Mouse (Mus musculus) adrenal gland, adult (tissue): Measurements from ENCODE around the gene Id3.
"Not testable (repeated sequence)": the region's sequence is repeated elsewhere in the genome, so short reads cannot be mapped to it uniquely, and the experiment has no call there.

Experiments
- DNase-seq, 2 experiments: peaks; one replicate each; pipeline ENCODE4 v3.0.0; 2022 to 2023; ENCODE audit warnings: low spot score in 1 of 2; ENCODE audit not compliant: inconsistent age in 2 of 2

Id3 gene

DNA sequence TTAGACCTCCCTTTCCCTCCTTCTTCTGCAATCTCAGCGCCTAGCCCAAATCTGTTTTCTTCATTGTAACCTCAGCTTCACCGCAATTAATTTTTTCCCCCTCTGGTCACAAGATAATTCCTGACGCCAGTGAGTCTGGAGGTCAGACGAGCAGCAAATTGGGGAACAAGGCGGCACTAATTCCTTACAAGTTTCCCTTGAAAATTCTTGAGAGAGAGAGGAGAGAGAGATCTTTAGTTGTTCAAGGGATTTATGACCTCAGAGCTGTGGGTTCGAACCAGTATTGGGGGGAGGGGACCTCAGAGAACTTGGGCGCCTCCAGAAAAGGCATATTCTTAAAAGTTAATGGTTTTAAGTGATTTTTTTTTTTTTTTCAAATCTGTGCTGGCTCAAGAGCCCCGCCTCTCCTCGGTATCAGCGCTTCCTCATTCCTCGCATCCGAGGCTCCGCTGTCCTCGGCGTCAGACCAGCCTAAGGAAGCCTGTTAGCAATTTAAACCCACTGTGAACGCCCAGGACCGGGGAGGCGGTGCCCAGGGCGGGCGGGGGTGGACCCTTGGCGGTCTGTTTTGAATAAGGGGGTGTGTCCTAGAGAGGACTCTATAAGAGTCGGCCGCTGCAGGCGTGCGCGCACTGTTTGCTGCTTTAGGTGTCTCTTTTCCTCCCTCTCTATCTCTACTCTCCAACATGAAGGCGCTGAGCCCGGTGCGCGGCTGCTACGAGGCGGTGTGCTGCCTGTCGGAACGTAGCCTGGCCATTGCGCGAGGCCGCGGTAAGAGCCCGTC, at the start of gene Id3:
Gene Id3 (plus strand): TSS at position 305 of the 784 bp plus-strand sequence.
- DNase-seq = peak; percentile 96 to 99

DNA sequence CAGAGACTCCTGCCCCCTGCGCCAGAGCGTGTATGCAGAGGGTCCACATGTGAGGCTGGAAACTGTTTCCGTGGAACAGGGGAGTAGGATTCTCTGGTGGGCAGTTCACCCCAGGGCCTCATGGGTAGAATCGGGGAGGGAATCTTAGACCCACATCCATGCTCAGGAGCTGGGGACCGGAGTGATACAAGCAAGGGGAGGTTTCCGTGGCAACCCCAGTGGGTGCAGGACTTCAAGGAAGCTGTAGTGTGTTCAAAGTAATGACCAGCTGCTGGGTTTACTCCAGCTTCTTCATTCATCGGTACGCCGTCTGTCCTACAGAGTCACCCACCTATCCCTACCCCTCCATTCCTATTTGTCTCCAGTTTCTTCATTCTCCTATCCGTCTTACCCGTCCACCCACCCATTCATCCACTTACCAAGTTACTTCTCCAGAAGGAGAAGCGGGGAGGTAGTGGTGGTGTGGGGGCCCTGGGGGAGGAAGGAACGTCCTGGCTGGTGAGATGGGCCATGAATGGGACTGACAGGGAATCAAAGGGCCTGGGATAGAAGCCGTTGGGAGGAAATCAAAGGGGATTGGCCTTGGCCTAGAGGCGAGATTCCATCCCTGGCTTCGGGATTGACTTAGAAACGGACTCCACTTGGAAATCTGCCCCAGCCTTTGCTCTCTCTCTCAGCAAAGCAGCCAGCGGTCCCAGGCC, 48.6 kb upstream of the Id3 start:
- peak; percentile 51 to 78 for DNase-seq

DNA sequence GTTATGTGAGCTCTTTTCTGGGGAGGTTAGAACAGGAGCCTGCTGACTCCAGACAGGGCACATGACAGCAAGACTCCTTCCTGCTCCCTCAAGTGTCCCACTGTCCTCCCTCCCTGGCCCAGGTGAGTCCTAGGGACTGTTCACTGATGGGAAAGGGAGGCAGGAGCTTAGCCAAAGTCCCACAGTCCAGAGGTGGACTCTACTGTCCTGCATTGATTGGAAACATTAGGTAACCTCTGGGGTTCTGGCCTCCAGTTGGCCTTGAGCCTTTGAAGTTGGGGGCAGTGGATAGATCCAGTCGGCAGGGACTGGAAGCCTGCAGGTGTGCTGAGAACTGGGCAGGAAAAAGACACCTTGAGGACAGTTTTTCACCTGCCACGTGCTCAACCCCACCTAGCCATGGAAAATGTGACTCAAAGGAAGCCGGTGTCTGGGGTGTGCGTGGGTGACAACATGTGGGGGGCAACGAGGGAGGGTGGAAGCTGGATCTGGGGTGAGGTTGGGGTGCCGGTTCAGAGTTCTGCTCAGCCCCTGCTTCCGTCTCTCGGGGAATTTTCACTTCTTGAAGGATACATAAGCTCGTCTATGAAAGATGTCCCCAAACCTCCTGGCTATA, 47.7 kb upstream of the Id3 start:
- no peak for DNase-seq

DNA sequence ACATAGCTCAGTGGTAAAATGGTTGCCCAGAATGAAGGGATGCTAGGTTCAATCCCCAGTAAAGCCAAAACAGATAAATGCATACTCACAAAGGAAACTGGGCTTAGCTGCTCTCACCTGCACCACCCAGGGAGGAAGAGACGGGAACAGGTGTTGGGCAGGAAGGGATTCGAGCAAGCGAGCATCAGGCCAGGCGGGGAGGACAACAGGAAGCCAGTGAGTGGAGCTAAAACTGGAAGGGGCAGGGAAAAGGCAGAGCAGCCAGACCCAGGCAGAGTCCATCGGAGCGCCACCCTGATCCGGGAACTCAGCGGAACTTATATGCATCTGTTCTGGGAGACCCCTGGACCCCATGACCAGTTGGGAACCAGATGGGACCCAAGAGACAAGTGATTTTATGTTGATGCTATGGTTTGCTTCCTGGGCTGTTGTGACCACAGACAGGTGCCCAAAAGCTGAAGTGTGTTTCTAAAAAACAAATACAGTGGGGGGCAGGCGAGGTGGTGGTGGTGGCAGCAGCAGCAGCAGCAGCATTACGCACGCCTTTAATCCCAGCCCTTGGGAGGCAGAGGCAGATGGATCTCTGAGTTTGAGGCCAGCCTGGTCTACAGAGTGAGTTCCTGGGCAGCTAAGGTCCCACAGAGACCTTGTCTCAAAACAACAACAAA, 46.7 kb upstream of the Id3 start:
- no peak for DNase-seq

DNA sequence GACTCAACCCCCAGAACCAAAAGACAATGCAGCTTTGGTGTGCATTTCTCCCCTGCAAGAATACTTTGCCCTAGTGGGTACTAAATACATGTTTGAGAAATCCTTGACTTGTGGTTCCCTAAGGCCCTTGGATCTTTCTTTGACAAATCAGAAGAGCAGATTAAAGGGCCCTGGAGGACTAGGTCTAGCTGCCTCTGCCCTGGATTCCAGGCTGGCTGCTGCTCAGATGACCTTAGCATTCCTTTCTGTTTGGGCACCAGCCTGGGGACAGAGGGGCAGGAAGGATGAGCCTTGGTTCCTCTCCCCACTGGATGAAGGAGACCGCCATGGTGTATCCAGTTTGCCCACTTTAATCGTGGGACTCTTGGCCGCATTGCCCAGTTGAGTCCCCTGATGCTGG, 44.9 kb upstream of the Id3 start:
- peak in 1 of 2 experiments; percentile 74 for DNase-seq

DNA sequence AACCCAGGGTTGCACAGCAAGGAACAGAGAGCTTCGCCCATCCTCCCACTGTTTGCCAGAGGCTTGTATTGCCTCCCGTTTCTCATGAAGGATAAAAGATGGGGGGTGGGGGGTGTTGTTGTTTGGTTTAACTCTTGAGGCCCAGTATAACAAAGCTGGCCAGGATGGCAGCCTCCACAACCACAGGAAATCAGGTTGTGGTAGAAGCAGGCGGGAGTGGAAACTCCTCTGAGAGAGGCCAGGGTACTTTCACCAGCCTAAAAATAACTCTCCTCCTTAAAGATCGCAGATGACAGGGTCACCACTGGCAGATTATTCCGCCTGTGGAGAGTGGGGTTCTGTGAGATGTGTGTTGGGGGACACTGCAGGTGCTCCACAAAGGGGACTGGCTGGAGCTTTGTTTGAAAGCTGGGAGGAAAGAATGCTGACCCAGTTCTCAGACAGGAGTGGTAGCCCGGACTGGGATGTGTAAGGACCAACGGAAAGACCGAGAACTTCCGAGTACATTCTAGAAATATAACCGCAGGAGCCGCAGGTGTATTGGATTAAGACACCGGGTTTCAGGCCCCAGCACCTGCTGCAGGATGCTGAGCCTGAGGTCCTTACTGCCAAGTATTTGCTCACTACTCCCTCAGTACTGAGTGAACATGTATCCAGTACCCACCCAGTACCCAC, 42.8 kb upstream of the Id3 start:
- DNase-seq = no peak

DNA sequence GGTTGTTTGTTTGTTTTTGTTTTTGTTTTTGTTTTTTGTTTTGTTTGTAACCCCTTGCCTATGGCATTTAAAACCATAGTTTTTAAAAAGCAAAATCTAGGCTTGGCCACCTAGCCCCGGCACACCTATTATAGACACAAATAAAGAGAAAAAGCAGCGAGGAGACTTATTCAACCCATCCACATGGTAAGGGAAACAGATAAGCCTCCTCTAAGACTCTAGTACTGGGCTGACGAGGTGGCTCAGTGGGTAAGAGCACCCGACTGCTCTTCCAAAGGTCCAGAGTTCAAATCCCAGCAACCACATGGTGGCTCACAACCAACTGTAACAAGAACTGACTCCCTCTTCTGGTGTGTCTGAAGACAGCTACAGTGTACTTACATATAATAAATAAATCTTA, 41.5 kb upstream of the Id3 start:
- DNase-seq = not testable (repeated sequence)

DNA sequence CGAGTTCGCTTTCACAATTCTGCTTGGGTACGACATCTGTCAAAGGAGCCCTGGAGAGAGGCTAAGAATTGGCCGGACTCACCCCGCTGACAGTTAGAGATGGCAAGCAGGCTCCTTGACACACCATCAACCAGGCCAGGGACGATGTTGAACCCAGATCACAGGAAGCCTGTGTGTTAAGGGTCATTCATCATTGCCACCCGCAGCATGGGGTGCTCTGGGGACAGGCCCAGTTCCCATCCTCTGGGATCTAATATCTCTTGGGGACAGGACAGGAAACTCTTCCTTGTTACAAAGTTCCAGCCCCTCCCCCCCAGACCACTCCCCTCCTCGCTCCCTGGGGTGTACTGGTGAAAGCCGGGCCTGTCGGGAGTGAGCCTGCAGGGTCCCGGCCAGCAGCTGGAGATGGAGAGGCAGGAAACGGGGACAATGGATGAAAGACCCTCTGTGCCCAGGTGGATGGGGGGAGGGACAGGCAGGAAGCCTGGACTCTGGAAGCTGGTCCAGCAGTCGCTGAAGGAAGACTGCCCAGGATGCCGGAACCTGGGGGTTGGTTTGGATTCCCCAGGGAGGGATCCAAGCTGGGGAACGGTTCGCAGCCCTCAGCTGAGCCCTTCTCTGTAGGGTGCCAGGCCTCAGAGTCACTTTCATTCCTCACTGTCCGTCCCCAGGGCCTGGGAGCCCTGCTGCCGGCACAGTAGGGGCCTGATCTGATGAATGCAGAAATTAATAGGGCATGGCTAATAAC, 38.5 kb upstream of the Id3 start:
- peak; percentile 49 to 80 for DNase-seq

DNA sequence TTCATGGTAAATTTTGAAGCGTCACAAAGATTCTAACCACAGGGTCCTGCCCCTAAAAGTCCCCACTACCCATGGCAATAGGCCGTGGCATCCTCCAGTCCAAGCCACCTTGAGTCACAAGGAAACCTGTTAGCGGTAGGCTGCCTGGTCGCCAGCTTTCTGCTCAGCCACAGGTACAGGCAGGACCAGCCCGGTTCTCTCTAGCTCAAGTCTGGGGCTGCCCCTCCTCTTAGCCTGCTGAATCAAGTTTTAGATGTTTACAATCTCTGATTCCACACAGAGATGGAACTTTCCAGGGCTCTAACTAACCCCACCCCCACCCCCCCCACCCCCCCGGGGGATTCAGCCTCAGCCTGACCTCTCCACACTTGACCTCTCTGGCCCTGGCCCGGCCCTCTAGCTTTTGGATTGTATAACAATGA, 36.4 kb upstream of the Id3 start:
- DNase-seq = no peak

DNA sequence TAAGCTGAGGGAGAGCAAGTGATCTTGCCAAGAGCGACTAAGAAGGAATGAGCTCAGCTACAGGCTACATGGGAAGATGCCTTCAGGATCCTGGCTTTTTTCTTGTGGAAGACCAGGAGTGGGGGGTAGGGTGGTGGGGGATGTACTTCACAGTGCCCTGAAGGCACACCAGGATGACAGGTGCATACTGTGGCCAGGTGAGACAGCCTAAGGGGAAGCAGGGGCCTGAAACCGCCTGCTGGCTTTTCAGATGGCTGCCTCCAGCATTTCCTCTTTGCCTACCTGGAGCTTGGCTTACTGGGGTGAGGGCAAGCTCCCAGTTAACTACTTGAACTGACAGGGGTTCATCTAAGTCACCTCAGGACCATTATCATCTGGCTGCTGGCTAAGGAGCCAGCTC, 34.1 kb upstream of the Id3 start:
- no peak for DNase-seq

DNA sequence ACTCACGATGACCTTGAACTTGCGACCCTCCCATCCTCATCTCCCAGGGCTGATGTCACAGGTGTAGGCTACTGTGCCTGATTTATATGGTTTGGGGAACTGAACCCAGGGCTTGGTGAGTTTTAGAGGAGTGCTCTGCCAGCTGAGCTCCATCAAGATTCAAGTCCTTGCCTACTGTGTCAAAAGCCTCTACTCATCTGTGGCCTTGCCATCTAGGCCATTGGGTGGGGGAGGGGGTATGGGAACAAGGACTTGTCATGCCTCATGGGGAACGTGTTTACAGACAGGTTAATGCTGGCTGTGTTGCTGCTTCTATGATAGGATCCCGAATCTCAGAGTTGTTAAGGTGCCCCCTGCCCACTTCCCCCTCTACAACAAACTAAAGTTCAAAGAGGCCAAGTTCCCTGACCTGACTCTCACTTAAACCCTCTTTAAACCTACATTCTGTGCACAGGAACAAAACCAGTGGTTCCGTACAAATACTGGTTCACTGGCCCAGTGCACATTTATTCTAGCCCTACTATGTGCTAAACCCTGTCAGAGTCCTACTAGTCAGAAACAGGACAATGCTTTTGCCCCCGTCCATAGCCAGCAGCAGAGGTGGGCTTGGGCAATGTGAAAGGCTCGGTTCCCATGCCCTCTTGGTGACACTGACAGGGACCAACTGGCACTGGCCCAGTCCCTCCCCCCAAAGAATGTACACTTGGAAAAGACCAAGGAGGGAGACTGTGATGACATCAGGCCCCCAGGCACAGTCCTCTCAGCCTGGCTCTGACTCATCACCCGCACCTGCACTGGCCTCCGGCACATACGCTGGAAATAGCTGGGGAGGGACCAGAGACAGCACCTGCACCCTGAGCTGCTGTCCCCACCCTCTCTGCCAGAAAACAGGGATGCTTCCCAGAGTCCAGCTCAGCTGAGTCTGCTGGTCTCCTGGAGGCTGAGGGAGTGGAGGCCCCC, 33.1 kb upstream of the Id3 start:
- peak; percentile 70 to 91 for DNase-seq

DNA sequence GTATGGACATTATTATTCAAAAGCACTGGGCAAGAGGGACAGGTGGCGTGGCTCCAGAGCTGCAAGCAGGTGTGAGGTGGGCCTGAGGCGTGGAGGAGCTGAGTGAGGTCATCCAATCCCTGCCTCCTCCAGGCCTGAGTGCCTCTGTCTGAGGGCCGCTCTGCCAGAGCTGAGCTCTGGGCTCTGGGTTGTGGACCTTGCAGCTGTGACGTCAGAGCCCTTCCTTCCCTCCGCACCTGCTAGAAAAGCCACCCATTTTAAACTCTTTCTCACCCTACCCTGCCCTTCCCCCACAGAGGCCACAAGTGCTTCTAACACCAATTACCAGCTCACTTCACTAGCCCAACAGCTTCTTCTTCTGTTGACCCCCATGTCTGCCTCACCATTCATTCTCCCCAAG, 31.0 kb upstream of the Id3 start:
- DNase-seq = no peak

DNA sequence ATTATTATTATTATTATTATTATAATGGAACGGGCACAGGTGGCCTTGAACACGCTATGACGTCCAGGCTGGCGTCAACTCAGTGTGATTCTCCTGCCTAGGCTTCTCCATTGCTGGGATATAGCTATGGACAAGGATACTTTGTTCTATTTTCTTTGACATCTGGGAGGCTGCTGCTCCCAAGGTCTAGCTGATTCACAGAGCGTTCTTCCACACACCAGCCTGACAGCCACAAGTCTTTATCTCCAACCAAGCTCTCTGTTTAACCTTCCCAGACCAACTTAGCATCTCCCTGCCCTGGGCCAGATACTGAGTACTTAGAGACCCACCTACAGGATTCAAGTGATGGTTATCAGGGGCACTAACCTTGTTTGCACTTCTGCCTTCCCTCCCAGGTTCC, 28.6 kb upstream of the Id3 start:
- peak; percentile 55 to 73 for DNase-seq

DNA sequence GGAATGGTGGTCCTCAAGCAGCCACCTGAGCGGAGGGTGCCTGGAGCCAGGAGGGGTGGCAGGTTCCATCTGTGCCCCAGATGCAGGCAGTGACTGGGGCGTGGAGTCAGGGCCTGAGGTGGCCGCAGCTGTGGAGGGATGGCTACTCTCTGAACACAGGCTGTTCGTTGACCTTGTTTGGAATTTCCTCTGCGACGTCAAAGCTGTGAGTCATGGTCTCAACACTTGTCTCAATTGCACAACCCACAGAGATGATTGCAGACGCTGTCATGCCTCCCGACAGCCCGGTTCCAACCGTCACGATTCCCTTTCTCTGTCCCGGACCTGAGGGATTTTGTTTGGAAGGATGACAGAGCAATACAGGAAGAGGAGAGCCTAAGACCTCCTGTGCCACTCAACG, 26.3 kb upstream of the Id3 start:
- DNase-seq = peak; percentile 87 to 95

DNA sequence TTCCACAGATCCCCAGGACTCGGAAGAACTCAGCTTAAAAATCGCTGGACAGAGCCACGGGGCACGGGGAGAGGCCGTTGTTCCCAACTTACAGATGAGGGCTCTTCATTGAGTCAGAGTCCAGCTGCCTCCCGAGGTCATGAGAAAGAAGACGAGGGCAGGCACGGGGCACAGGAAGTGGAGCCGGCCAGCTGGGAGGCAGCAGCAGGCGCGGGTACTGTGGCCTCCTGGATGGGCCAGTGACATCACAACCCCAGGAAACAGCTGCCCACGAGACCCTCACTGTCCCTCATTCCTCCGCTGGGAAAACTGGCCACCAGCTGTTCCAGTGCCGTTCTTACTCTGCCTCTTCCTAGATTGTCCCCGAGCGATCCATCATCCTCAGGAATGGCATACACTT, 23.3 kb upstream of the Id3 start:
- peak in 1 of 2 experiments; percentile 63 for DNase-seq

DNA sequence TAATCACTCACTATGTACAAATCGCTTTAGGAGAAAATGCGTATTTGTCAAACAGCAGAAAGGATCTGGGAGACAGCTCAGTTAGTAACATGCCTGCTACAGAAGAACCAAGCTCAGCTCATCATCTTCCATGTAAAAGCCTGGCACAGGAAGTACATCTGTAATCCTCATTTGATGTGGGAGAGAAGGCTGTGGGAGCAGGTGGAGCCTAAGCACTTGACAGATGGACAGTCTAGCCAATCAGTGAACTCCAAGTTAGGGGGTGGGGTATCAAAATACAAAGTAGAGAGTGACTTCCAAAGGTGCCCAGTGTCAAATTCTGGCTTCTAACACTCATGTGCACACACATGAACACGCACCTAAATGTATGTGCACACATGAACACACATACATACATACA, 22.1 kb upstream of the Id3 start:
- peak in 1 of 2 experiments; percentile 29 for DNase-seq

DNA sequence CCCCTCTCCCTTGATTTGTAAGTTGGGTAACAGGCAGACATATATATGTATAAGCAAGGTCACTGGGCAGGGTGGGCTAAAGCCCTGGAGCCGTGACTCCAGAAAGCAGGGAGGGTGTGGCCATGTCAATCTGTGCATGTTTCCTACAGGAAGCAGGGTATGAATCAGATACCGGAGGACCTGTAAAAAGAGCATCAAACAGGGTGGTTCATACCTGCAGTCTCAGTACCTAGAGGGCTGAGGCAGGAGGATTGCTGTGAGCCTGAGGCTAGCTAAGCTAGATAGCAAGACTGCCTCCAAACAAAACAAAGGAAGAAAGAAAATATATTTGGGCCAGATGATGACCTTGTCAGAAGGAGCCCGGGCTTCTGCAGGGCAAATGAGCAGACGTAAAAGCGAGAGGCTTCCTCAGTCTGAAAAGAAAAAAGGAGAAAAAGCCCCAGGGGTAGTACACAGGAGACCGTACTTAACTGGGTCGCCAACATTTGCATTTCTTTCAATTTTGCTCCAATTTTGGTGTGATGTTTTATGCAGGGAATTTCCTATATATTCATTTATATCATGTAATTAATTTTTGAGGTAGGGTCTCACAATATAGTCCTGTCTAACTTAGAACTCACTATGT, 21.3 kb upstream of the Id3 start:
- peak; percentile 8 to 37 for DNase-seq

DNA sequence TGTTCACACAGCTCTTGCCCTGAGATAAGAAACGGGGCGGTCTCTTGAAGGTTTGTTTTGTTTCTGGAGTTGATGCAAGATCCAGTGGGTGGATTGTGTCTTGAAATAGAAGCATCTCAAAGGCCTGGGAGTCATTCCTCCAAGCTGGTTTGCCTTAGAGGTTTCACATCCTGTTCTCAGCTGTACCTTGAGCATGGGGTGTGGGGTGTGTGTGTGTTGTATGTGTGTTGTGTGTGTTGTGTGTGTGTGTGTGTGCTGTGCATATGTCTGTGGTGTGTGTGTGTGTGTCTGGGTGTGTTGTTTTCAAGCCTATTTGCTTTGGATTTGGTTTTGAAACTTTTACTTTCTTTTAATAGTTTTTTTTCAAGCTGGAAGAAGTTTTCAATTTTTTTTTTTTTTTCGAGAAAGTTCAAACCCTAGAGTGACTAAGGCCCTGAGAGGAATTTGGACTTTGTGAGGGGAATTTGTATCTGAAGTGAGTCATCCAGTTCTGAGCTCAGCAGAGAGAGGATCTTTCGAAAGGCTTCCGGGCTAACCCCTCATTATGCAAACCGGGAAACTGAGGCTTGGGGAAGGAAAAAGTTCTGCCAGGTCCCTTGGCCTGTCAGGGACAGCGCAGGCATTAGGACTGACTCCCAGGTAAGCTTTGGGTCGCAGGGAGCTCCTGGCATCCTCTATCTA, 20.0 kb upstream of the Id3 start:
- DNase-seq = peak; percentile 43 to 77
